Mouse (Mus musculus) myocyte (in vitro differentiated cells): ENCODE measurements around the gene Cyb5r2. TPM values are rescaled to one million over a fixed set of nuclear protein-coding genes. Genes with fewer than 3 reads are reported as not detected.

Experiments used
- H3K27me3 ChIP-seq: one replicate; pipeline ENCODE4 v1.6.1; 2011; ENCODE audit not compliant: control insufficient read depth, insufficient read depth, insufficient read length
- H3K36me3 ChIP-seq: one replicate; pipeline ENCODE4 v1.6.1; 2011; ENCODE audit not compliant: control insufficient read depth, insufficient read depth
- H3K4me2 ChIP-seq: one replicate; pipeline ENCODE4 v1.6.1; 2011; ENCODE audit warnings: low read depth, control low read depth
- H3K4me3 ChIP-seq: one replicate; pipeline ENCODE4 v1.5.1; 2011; ENCODE audit warnings: mild to moderate bottlenecking, control low read depth, moderate library complexity
- H3K79me2 ChIP-seq: one replicate; pipeline ENCODE4 v1.6.1; 2011; ENCODE audit not compliant: control insufficient read depth, insufficient read depth
- H3ac ChIP-seq: one replicate; pipeline ENCODE4 v1.6.1; 2011; ENCODE audit not compliant: control insufficient read depth, insufficient read length
- CEBPB ChIP-seq: IDR thresholded peaks from 2 replicates; pipeline ENCODE4 v1.6.1; 2011; ENCODE audit warnings: mild to moderate bottlenecking, moderate library complexity; ENCODE audit not compliant: poor library complexity, insufficient read depth, severe bottlenecking
- E2F4 ChIP-seq: IDR thresholded peaks from one replicate; pipeline ENCODE4 v1.6.1; 2011; ENCODE audit warnings: mild to moderate bottlenecking, control low read depth, moderate library complexity; ENCODE audit not compliant: insufficient read depth
- MAX ChIP-seq: IDR thresholded peaks from one replicate; pipeline ENCODE4 v1.6.1; 2011; ENCODE audit warnings: low read depth, mild to moderate bottlenecking, control low read depth
- MYOD1 ChIP-seq, 3 experiments: IDR thresholded peaks; one replicate each; pipeline ENCODE4 v1.6.1; 2011; ENCODE audit warnings: control low read depth in 2 of 3, low read depth in 2 of 3, mild to moderate bottlenecking in 2 of 3, moderate library complexity in 1 of 3; ENCODE audit not compliant: insufficient read length in 2 of 3, control insufficient read depth in 1 of 3
- MYOG ChIP-seq, 3 experiments: IDR thresholded peaks; one replicate each; pipeline ENCODE4 v1.6.1; 2011; ENCODE audit warnings: control low read depth in 2 of 3, low read depth in 2 of 3, mild to moderate bottlenecking in 2 of 3; ENCODE audit not compliant: insufficient read length in 2 of 3, control insufficient read depth in 1 of 3, insufficient read depth in 1 of 3
- POLR2A ChIP-seq: IDR thresholded peaks from one replicate; pipeline ENCODE4 v1.6.1; 2011; ENCODE audit warnings: low read depth, mild to moderate bottlenecking, control low read depth, moderate library complexity; ENCODE audit not compliant: insufficient read length
- POLR2AphosphoS2 ChIP-seq: IDR thresholded peaks from one replicate; pipeline ENCODE4 v1.6.1; 2011; ENCODE audit warnings: low read depth, control low read depth; ENCODE audit not compliant: insufficient read length
- REST ChIP-seq: IDR thresholded peaks from one replicate; pipeline ENCODE4 v1.6.1; 2011; ENCODE audit warnings: mild to moderate bottlenecking, control low read depth, moderate library complexity; ENCODE audit not compliant: insufficient read depth, insufficient read length
- SRF ChIP-seq: IDR thresholded peaks from one replicate; pipeline ENCODE4 v1.6.1; 2011; ENCODE audit warnings: low read depth; ENCODE audit not compliant: control insufficient read depth, insufficient read length
- TCF12 ChIP-seq: IDR thresholded peaks from one replicate; pipeline ENCODE4 v1.6.1; 2011; ENCODE audit warnings: mild to moderate bottlenecking, control low read depth; ENCODE audit not compliant: poor library complexity, insufficient read depth, severe bottlenecking
- TCF3 ChIP-seq: IDR thresholded peaks from one replicate; pipeline ENCODE4 v1.6.1; 2011; ENCODE audit warnings: low read depth, control low read depth; ENCODE audit not compliant: insufficient read length
- USF1 ChIP-seq: IDR thresholded peaks from one replicate; pipeline ENCODE4 v1.6.1; 2011; ENCODE audit warnings: low read depth, mild to moderate bottlenecking, control low read depth, moderate library complexity
- polyA plus RNA-seq: library from polyadenylated mRNA; unstranded; fragments of >200 nt; fragmentation: generic; extraction: Trizol; gene quantifications from one replicate; pipeline ENCODE4 v1.2.1, GENCODE M21; 2012; ENCODE audit warnings: missing spikeins

Cyb5r2 gene
- polyA plus RNA-seq, 1 experiment, result 0.11 TPM

DNA sequence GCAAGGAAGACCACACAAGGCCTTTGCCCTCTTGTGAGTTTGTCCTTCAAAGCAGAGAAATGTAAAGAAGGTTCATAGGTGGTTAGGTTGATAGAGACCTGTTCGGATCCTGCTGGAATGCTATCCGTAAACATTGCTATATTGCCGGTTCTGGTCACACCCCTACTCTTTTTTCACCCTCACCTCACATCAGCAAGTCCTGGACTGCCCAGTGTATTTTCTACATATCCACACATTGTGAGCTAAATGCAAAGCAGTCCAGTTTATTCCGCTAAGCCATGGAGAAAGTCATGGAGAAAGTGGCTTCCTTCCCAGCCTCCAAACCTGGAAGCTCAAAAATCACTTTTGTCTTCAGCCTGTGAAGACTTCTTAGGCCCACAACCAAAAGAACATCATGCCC, 8.1 kb downstream of the Cyb5r2 start:
- Histone ChIP-seq H3K4me2 (no peak overlapping the region), H3K27me3 (no peaks in the 10 kb centered on the region), H3K4me3 (no peak overlapping the region), H3ac (no peak overlapping the region), H3K79me2 (no peaks in the 10 kb centered on the region), H3K36me3 (no peaks in the 10 kb centered on the region)
- TF ChIP-seq MYOG (IDR thresholded peaks at IDR 0.05; ENCODE audit: control insufficient read depth in 1 of 3, insufficient read depth in 1 of 3, insufficient read length in 2 of 3, low read depth in 2 of 3), result no peak
- no peak for TF ChIP-seq TCF3
- no peak for TF ChIP-seq POLR2A
- TF ChIP-seq SRF, result no peak
- TF ChIP-seq REST, result no peak
- TF ChIP-seq MAX, result no peak
- no peak for TF ChIP-seq E2F4
- TF ChIP-seq MYOD1 (IDR thresholded peaks at IDR 0.05; ENCODE audit: control insufficient read depth in 1 of 3, insufficient read length in 2 of 3, low read depth in 2 of 3), result no peak

DNA sequence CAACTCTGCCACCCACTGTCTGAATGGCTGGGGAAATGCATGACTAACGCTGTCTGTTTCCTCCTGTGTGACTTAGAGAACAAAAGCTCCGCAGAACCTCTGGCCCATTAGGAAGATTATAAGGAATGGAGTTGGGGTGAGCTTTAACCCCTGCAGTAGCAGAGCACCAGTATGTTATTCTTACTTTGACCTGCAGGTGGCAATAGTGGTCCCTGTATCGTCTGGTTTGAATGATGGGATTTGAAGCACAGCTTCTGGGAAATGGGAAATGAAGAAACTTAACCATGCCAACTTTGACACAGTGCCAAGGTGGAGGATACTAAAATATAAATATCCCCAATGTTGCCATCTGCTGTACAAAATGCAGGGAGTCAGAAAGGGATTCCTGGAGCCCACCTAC, 8.6 kb downstream of the Cyb5r2 start:
- TF ChIP-seq MYOG (IDR thresholded peaks at IDR 0.05; ENCODE audit: control insufficient read depth in 1 of 3, insufficient read depth in 1 of 3, insufficient read length in 2 of 3, low read depth in 2 of 3) (no peak), CEBPB (no peak)
- Histone ChIP-seq H3K36me3 (no peaks in the 10 kb centered on the region), H3K4me2 (no peak overlapping the region), H3ac (no peak overlapping the region), H3K4me3 (no peak overlapping the region), H3K27me3 (no peaks in the 10 kb centered on the region), H3K79me2 (no peaks in the 10 kb centered on the region)

DNA sequence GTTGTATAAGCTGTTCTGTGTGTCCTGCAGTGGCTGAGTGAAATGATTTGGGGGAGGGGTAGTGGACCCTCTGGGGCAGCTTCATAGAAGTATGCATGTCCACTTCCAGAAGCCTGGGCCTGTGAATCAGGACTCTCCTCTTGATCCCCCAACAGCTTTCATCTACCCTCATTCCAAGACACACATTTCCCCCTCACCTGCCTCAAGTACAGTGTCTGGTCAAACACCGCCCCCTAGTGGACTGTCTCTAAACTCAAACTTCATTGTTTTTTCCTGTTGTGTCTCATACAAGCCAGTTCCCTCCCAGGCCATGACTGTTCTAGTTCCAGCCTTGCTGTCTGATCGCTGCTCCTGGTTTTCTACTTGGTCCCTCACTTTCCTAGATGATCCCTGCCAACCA, 9.9 kb downstream of the Cyb5r2 start:
- Histone ChIP-seq H3K4me3 (no peak overlapping the region), H3K36me3 (no peaks in the 10 kb centered on the region), H3ac (no peak overlapping the region), H3K27me3 (no peaks in the 10 kb centered on the region), H3K4me2 (no peak overlapping the region), H3K79me2 (no peaks in the 10 kb centered on the region)
- no peak for TF ChIP-seq POLR2AphosphoS2
- TF ChIP-seq SRF, result no peak
- no peak for TF ChIP-seq REST
- no peak for TF ChIP-seq MAX
- no peak for TF ChIP-seq POLR2A
- no peak for TF ChIP-seq E2F4
- no peak for TF ChIP-seq TCF12
- TF ChIP-seq USF1, result no peak
- no peak for TF ChIP-seq MYOG (IDR thresholded peaks at IDR 0.05; ENCODE audit: control insufficient read depth in 1 of 3, insufficient read depth in 1 of 3, insufficient read length in 2 of 3, low read depth in 2 of 3)
- TF ChIP-seq MYOD1 (IDR thresholded peaks at IDR 0.05; ENCODE audit: control insufficient read depth in 1 of 3, insufficient read length in 2 of 3, low read depth in 2 of 3), result no peak
- no peak for TF ChIP-seq CEBPB
- no peak for TF ChIP-seq TCF3

DNA sequence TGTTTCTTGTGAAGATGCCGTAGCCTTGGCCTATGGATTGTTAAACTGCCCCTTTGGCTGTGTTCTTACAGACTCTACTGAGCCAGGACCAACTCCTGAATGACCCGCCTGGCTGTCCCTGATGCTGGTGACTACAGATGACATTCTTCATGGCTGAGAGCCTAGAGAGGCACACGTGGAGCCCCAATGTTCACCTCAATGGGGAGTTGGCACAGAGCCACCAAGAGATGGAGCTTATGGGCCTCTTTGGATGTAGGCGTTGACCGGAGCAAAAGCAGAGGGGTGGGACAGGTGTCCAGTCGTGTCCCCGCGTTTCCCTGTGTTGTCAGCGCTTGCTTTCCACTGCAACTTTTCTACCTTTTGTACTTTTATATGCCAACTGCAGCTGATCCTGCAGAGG, 10.4 kb downstream of the Cyb5r2 start:
- H3K4me2 ChIP-seq, result no peak overlapping the region
- no peaks in the 10 kb centered on the region for H3K79me2 ChIP-seq
- no peaks in the 10 kb centered on the region for H3K27me3 ChIP-seq
- TF ChIP-seq REST, result no peak
- TF ChIP-seq E2F4, result no peak
- no peak for TF ChIP-seq CEBPB
- TF ChIP-seq SRF, result no peak
- no peak for TF ChIP-seq MYOG (IDR thresholded peaks at IDR 0.05; ENCODE audit: control insufficient read depth in 1 of 3, insufficient read depth in 1 of 3, insufficient read length in 2 of 3, low read depth in 2 of 3)
- no peak for TF ChIP-seq MAX
- TF ChIP-seq POLR2A, result no peak
- TF ChIP-seq TCF12, result no peak
- TF ChIP-seq MYOD1 (IDR thresholded peaks at IDR 0.05; ENCODE audit: control insufficient read depth in 1 of 3, insufficient read length in 2 of 3, low read depth in 2 of 3), result no peak
- TF ChIP-seq USF1, result no peak
- TF ChIP-seq TCF3, result no peak
- TF ChIP-seq POLR2AphosphoS2, result no peak
- H3K36me3 ChIP-seq, result no peaks in the 10 kb centered on the region
- no peak overlapping the region for H3ac ChIP-seq
- no peak overlapping the region for H3K4me3 ChIP-seq

DNA sequence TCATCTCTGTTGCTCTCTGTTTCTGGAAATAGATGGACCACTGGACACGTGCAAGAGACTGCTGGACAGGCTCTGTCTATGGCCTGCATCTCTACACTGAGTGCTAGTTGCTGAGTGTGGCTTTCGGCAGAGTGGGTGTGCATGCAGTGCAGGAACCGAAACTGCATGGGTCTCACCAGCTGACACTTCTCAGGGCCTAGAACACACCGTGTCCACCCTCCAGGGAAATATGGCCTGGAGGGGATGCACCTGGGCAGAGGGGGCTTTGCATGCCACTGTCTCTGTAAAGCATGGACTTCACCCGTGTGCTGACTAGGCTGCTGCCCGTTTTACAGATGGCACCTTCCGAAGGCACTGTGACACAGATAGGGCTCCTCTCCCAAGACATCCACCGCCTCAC, 11.8 kb downstream of the Cyb5r2 start:
- no peak overlapping the region for H3ac ChIP-seq
- H3K36me3 ChIP-seq, result no peaks in the 10 kb centered on the region
- no peaks in the 10 kb centered on the region for H3K79me2 ChIP-seq
- no peaks in the 10 kb centered on the region for H3K27me3 ChIP-seq
- no peak overlapping the region for H3K4me3 ChIP-seq
- no peak overlapping the region for H3K4me2 ChIP-seq
- no peak for TF ChIP-seq CEBPB
- no peak for TF ChIP-seq E2F4
- TF ChIP-seq SRF, result no peak
- TF ChIP-seq REST, result no peak
- no peak for TF ChIP-seq TCF3
- no peak for TF ChIP-seq MYOD1 (IDR thresholded peaks at IDR 0.05; ENCODE audit: control insufficient read depth in 1 of 3, insufficient read length in 2 of 3, low read depth in 2 of 3)
- no peak for TF ChIP-seq TCF12
